Mouse (Mus musculus): ENCODE data around the gene Dnajb8.

The Dnajb8 gene

DNA sequence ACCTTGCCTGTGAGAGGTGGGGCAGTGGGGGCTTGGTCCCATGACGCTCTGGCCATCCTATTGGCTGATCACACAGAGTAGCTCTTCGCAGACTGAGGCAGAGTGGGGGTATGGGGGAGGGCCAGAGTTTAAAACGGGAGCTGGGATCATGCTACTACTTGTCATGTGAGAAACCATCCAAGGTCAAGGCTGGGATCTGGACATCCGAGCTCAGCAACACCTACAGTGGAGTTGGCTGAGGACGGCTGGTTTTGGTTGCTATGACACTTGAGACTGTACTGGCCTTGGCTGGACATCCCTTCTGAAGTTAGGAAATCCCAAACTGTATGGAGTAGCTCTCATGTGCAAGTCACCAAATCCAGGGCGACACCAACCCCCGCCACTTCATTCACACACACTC is 9.8 kb downstream of the Dnajb8 start:
- no peak for DNase-seq (ENCODE audit: low spot score)

- DNase-seq (ENCODE audit: low spot score), result no peak
Observed at GRCm38 (mm10) chr6:88232221-88232620, 10.2 kb downstream of the Dnajb8 start.

GRCm38 (mm10) chr6:88233996-88234395 is 11.9 kb downstream of the Dnajb8 start:
- DNase-seq (ENCODE audit: low spot score), result no peak

GRCm38 (mm10) chr6:88235461-88235860 is 13.4 kb downstream of the Dnajb8 start:
- DNase-seq (ENCODE audit: low spot score), result no peak

- no peak for DNase-seq (ENCODE audit: low spot score)
Observed at GRCm38 (mm10) chr6:88235983-88236382, 13.9 kb downstream of the Dnajb8 start.

GRCm38 (mm10) chr6:88236513-88236912 is 14.4 kb downstream of the Dnajb8 start:
- DNase-seq (ENCODE audit: low spot score), result no peak

GRCm38 (mm10) chr6:88242604-88243003 is 20.5 kb downstream of the Dnajb8 start:
- peak; percentile 35 for DNase-seq (ENCODE audit: low spot score)

GRCm38 (mm10) chr6:88249231-88249630 is 27.2 kb downstream of the Dnajb8 start:
- no peak for DNase-seq (ENCODE audit: low spot score)

DNA sequence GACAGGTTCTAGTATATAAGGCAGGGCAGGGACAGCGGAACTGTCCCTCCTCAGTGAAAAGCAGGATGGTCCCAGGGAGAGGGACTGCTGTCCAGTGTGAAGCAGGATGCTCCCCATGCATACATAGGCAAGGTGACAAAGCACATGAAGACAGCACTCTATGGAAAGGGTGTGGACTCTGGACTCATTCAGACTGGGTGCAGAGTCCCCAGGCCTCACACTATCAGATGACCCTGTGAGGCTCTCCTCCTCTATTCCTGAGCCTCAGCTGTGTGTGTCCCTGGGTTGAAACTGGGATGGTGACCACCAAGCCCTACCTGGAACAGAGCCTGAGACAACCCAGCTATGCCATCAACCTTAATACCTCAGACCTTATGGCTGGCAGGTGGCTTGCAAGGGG is 29.3 kb downstream of the Dnajb8 start:
- no peak for DNase-seq (ENCODE audit: low spot score)

DNA sequence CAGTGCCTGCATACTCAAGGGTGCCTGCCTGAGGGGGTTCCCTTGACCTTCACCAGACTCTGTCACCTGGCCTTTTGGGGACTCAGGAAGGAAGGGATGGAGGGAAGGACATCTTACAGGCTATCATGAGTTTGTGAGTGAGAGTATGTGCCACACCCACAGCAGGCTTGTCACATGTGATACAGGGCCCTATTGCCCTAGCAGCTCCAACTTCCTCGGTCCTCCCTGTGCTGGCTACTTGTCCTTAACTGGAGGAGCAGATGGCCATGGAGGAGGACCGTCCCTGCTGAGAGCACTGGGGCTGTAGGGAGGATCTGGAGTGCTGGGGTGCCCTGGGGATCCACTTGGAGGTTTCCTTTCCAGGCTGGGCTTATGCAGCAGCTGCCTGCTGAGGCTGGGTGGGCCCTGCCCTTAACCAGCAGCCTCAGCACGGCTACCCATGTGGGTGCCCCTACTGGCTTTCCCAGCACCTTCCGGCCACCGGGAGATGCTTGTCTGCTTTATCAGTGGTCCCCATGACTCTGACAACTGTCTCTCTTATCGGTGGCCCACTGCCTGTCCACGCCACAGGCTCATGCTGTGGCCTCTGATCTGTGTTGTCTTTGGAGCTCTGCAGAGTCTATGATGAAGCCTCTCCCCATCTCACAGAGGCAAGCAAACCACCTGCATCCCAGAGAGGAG is 29.9 kb downstream of the Dnajb8 start:
- DNase-seq (ENCODE audit: low spot score), result no peak

GRCm38 (mm10) chr6:88254082-88254481 is 32.0 kb downstream of the Dnajb8 start:
- DNase-seq (ENCODE audit: low spot score), result no peak

GRCm38 (mm10) chr6:88255435-88255834 is 33.4 kb downstream of the Dnajb8 start:
- DNase-seq (ENCODE audit: low spot score), result no peak

GRCm38 (mm10) chr6:88259621-88260020 is 37.6 kb downstream of the Dnajb8 start:
- DNase-seq (ENCODE audit: low spot score), result no peak

DNA sequence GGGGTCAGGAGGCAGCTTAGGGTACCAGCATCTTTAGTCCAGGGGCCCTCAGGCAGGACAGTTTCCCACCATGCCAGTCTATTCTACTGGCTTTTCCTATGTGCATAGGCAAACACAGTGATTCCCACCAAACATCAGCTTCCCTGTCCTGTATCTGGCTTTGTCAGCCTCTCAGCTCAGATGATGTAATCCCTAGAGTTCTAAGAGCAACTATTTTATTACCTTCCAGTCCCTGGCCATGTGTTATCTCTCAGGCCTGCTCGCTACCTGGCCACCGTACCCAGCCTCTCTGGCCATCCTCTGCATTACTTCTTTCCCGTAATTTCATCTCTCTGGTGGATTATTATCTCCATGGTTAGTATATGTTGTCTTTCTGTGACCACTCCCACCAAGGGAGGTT is 38.6 kb downstream of the Dnajb8 start:
- no peak for DNase-seq (ENCODE audit: low spot score)

DNA sequence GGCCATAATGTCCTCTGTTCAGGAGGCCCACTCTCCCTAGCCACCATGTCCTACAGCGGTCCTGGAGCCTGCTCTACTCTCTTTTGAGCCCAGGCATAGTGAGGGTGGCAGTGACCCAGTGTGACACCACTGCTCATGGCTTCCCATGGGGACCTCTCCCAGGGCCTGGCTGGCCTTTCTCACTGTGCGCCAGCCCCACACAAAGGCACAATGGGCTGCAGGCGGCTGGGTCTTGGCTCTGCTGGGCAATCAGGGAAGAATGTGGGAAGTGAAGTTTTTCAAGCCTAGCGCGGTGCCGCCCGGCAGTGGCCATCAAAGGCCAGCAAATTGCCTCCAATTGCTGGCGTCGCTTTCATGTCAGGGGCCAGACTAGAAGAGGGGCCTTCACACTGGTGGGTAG is 40.1 kb downstream of the Dnajb8 start:
- DNase-seq (ENCODE audit: low spot score), result no peak

GRCm38 (mm10) chr6:88265355-88265754 is 43.3 kb downstream of the Dnajb8 start:
- DNase-seq (ENCODE audit: low spot score), result no peak

GRCm38 (mm10) chr6:88266055-88266454 is 44.0 kb downstream of the Dnajb8 start:
- no peak for DNase-seq (ENCODE audit: low spot score)

DNA sequence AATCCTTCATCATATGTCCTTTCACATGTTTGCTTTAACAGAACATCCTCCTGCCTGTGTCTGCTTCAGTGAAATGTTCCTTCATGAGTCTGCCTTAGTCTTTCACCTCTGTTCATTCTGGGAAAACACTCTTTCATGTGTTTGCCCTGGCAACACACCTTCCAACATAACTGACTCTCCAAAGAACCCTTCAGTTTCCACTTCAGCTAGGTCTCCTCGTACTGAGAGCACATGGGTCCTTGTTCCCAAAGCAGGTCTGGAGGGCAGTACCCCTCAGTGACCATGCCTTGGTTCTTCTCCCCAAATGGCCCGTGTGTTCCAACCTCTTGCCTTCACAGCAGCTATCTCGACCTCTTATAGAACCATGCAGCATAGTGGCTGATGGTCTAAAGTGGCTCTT is 45.0 kb downstream of the Dnajb8 start:
- DNase-seq (ENCODE audit: low spot score), result no peak

- no peak for DNase-seq (ENCODE audit: low spot score)
Observed at GRCm38 (mm10) chr6:88267970-88268369, 45.9 kb downstream of the Dnajb8 start.

GRCm38 (mm10) chr6:88274623-88275022 is 52.6 kb downstream of the Dnajb8 start:
- no peak for DNase-seq (ENCODE audit: low spot score)

GRCm38 (mm10) chr6:88276221-88276620 is 54.2 kb downstream of the Dnajb8 start:
- DNase-seq (ENCODE audit: low spot score), result no peak

GRCm38 (mm10) chr6:88277242-88277641 is 55.2 kb downstream of the Dnajb8 start:
- DNase-seq (ENCODE audit: low spot score), result no peak

DNA sequence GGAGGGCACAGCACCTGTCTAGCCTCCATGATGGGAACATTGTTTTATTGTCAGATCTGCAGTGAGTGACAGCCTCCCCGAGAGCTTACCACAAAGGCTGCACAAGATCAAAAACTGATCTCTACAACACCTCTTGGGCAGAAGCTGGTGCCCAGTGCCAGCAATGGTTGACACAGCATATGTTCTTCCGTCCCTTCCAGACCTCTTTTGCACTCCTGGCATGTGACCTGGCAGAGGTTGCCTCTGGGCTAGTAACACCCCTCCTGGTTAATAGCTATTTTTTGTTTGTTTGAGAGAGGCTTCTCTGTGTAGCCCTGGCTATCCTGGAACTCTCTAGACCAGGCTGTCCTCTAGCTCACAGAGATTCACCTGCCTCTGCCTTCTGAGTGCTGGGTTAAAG is 56.1 kb downstream of the Dnajb8 start:
- DNase-seq (ENCODE audit: low spot score), result no peak

GRCm38 (mm10) chr6:88290129-88290766 is 68.2 kb downstream of the Dnajb8 start:
- peak; percentile 25 for DNase-seq (ENCODE audit: low spot score)

All from ovary, postnatal 14 days (tissue).